In the genomic region with DNA sequence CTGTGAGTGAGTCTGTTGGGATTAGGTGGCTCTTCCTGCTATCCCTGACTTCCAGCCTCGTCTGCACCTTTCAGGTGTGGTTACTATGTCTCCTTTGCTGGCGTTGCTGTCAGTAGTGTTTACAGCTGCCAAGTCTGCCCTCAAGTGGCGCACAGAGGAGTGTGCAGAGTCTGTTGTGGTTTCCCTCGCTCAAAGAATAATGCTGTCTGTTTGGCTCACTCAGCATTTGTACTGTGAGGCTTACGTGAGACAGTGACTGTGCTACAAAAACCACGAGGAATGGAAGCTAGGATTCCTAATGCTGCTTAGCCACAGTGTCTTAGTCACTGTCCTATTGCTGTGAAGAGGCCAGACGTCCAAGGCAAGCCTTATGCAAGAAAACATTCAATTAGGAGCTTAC, we compare ENCODE assay signal across 10 mouse cellular contexts. TPM values are rescaled to one million over a fixed set of nuclear protein-coding genes. Genes with fewer than 3 reads are reported as not detected.
DNase-seq lines count a peak whose midpoint lies in the region; ATAC-seq and TF ChIP-seq lines count a peak whose summit lies in the region.
"Had no signal": no experiment of that assay in that cellular context is flagged by ENCODE, and none has a peak within 500 bp of the region (broad histone marks: within the 10 kb centered on the region; RNA-seq: fewer than 3 reads in every experiment).

No protein-coding gene starts in this region.

- TF ChIP-seq CTCF in layer of hippocampus, adult 2 months (conservative IDR thresholded peaks at IDR 0.05) = peak; percentile 73
- peak; percentile 74 for TF ChIP-seq CTCF in ES-Bruce4 (IDR thresholded peaks at IDR 0.05; ENCODE audit: low read depth, low read length)

- H3K36me3 ChIP-seq in ES-Bruce4 (ENCODE audit: control insufficient read depth, insufficient read depth, low read length, poor library complexity, severe bottlenecking) = peaks cover 32% of the 10 kb centered on the region
- H3K36me3 ChIP-seq in hindbrain, embryonic 13.5 days = peaks cover 11% of the 10 kb centered on the region; the same call in 1 of the 2 replicates
- H3K36me3 ChIP-seq in midbrain, embryonic 15.5 days (replicated peaks) = no peaks in the 10 kb centered on the region
- H3K36me3 ChIP-seq: heart, embryonic 15.5 days had no signal

- H3K27me3 ChIP-seq in ES-Bruce4 (ENCODE audit: control insufficient read depth, insufficient read depth, low read length, poor library complexity, severe bottlenecking) = no peaks in the 10 kb centered on the region
- H3K27me3 ChIP-seq in hindbrain, embryonic 13.5 days = no peaks in the 10 kb centered on the region
- no peaks in the 10 kb centered on the region for H3K27me3 ChIP-seq in midbrain, embryonic 15.5 days (replicated peaks)
- H3K27me3 ChIP-seq: heart, embryonic 15.5 days had no signal

- no peak overlapping the region for H3K4me2 ChIP-seq in hindbrain, embryonic 13.5 days
- no peak overlapping the region for H3K4me2 ChIP-seq in midbrain, embryonic 15.5 days
- H3K4me2 ChIP-seq: heart, embryonic 15.5 days; lung, embryonic 14.5 days had no signal

- DNase-seq in layer of hippocampus, adult 2 months (ENCODE audit: low spot score in 2 of 2) = peak in 1 of 2 experiments; percentile 13
- no peak for DNase-seq in layer of hippocampus, postnatal 14 days (ENCODE audit: low spot score in 2 of 2)
- DNase-seq in urinary bladder, postnatal 14 days (ENCODE audit: low spot score) = no peak
- DNase-seq: lung, embryonic 14.5 days had no signal

- no peak overlapping the region for H3K9ac ChIP-seq in ES-Bruce4 (ENCODE audit: low read depth, poor library complexity, severe bottlenecking)
- no peak overlapping the region for H3K9ac ChIP-seq in hindbrain, embryonic 13.5 days
- H3K9ac ChIP-seq in midbrain, embryonic 15.5 days = no peak overlapping the region
- H3K9ac ChIP-seq: heart, embryonic 15.5 days; lung, embryonic 14.5 days had no signal

- no peak for TF ChIP-seq POLR2A in ES-Bruce4 (IDR thresholded peaks at IDR 0.05; ENCODE audit: insufficient read depth, low read length)

- ATAC-seq in granulocyte monocyte progenitor cell, adult 5-6 weeks (replicated peaks; ENCODE audit: poor library complexity, severe bottlenecking) = peak; percentile 31; the same call in 1 of the 2 replicates
- peak; percentile 79 for ATAC-seq in megakaryocyte-erythroid progenitor cell, adult 5-6 weeks (replicated peaks; ENCODE audit: low FRiP score, low TSS enrichment, poor library complexity, severe bottlenecking)
- no peak for ATAC-seq in hindbrain, embryonic 13.5 days (ENCODE audit: low FRiP score)
- ATAC-seq in midbrain, embryonic 15.5 days (replicated peaks) = no peak

- H3K4me3 ChIP-seq in layer of hippocampus, adult 2 months = no peak overlapping the region
- no peak overlapping the region for H3K4me3 ChIP-seq in ES-Bruce4 (ENCODE audit: low read depth, low read length)
- H3K4me3 ChIP-seq in hindbrain, embryonic 13.5 days = no peak overlapping the region
- no peak overlapping the region for H3K4me3 ChIP-seq in midbrain, embryonic 15.5 days
- H3K4me3 ChIP-seq: heart, embryonic 15.5 days had no signal

- TF ChIP-seq EP300 in ES-Bruce4 (IDR thresholded peaks at IDR 0.05; ENCODE audit: insufficient read depth, low read depth, low read length) = no peak

- 85% methylated on average over 7 of the region's 7 CpGs for WGBS in hindbrain, embryonic 13.5 days
- 82% methylated on average over 7 of the region's 7 CpGs for WGBS in midbrain, embryonic 15.5 days

- H3K27ac ChIP-seq in layer of hippocampus, adult 2 months = no peak overlapping the region
- no peak overlapping the region for H3K27ac ChIP-seq in ES-Bruce4 (ENCODE audit: insufficient read depth, low read length)
- H3K27ac ChIP-seq in hindbrain, embryonic 13.5 days = no peak overlapping the region
- H3K27ac ChIP-seq in midbrain, embryonic 15.5 days = no peak overlapping the region
- H3K27ac ChIP-seq: heart, embryonic 15.5 days had no signal

- H3K4me1 ChIP-seq in ES-Bruce4 (ENCODE audit: control insufficient read depth, insufficient read depth, low read length) = no peaks in the 10 kb centered on the region
- H3K4me1 ChIP-seq in hindbrain, embryonic 13.5 days (replicated peaks) = peaks cover 4% of the 10 kb centered on the region; the same call in 1 of the 2 replicates
- H3K4me1 ChIP-seq in midbrain, embryonic 15.5 days = no peaks in the 10 kb centered on the region

- H3K9me3 ChIP-seq in ES-Bruce4 (replicated peaks; ENCODE audit: control insufficient read depth, insufficient read depth, low read length, poor library complexity, severe bottlenecking) = peaks cover 14% of the 10 kb centered on the region; the same call in 1 of the 2 replicates
- H3K9me3 ChIP-seq in hindbrain, embryonic 13.5 days = no peaks in the 10 kb centered on the region
- no peaks in the 10 kb centered on the region for H3K9me3 ChIP-seq in midbrain, embryonic 15.5 days
- H3K9me3 ChIP-seq: heart, embryonic 15.5 days had no signal

RNA-seq across cellular contexts. Expression of a gene that starts 7.1 kb away (rescaled TPM):
- under 1 TPM; 0.33 to 0.44 TPM for total RNA-seq in layer of hippocampus, adult 2 months (2021)
- total RNA-seq in layer of hippocampus, postnatal 14 days (2021) = under 1 TPM; 0.31 to 0.74 TPM
- polyA plus RNA-seq in ES-Bruce4 (2011; ENCODE audit: insufficient read depth, insufficient read length, low read depth, missing spikeins) = 13.0 and 14.0 TPM in 2 replicates
- total RNA-seq in granulocyte monocyte progenitor cell, adult 5-6 weeks (2014; fragmentation: Nextera tagmentation) = 15.6 and 18.7 TPM in 2 replicates
- 20.5 and 23.0 TPM in 2 replicates for total RNA-seq in granulocyte monocyte progenitor cell, adult 5-6 weeks (2017)
- total RNA-seq in megakaryocyte-erythroid progenitor cell, adult 5-6 weeks (2014; fragmentation: Nextera tagmentation) = 10.9 and 14.4 TPM in 2 replicates
- 12.8 and 14.8 TPM in 2 replicates for total RNA-seq in megakaryocyte-erythroid progenitor cell, adult 5-6 weeks (2017)
- 3.7 and 3.8 TPM in 2 replicates for polyA plus RNA-seq in hindbrain, embryonic 13.5 days (2015; fragmentation: Nextera tagmentation; extraction: Ambion mirVana)
- polyA plus RNA-seq in midbrain, embryonic 15.5 days (2015; fragmentation: Nextera tagmentation; extraction: Ambion mirVana) = 2.2 and 2.6 TPM in 2 replicates

RNA-seq across cellular contexts. Expression of a gene that starts 29.2 kb away (rescaled TPM):
- total RNA-seq in layer of hippocampus, adult 2 months (2021) = 1 to 10 TPM; 2.0 to 3.1 TPM
- total RNA-seq in layer of hippocampus, postnatal 14 days (2021) = 1 to 10 TPM; 1.8 to 3.0 TPM
- 0.42 and 0.55 TPM in 2 replicates for polyA plus RNA-seq in ES-Bruce4 (2011; ENCODE audit: insufficient read depth, insufficient read length, low read depth, missing spikeins)
- not detected in 2 replicates for total RNA-seq in granulocyte monocyte progenitor cell, adult 5-6 weeks (2014; fragmentation: Nextera tagmentation)
- total RNA-seq in granulocyte monocyte progenitor cell, adult 5-6 weeks (2017) = not detected in 2 replicates
- 1.7 TPM in 1 of 2 replicates, not detected in the other for total RNA-seq in megakaryocyte-erythroid progenitor cell, adult 5-6 weeks (2014; fragmentation: Nextera tagmentation)
- total RNA-seq in megakaryocyte-erythroid progenitor cell, adult 5-6 weeks (2017) = not detected in 2 replicates
- polyA plus RNA-seq in hindbrain, embryonic 13.5 days (2015; fragmentation: Nextera tagmentation; extraction: Ambion mirVana) = 0.28 and 0.42 TPM in 2 replicates
- 0.36 and 0.40 TPM in 2 replicates for polyA plus RNA-seq in midbrain, embryonic 15.5 days (2015; fragmentation: Nextera tagmentation; extraction: Ambion mirVana)

RNA-seq across cellular contexts. Expression of a gene that starts 40.6 kb away (rescaled TPM):
- under 1 TPM; 0.15 to 0.20 TPM for total RNA-seq in layer of hippocampus, adult 2 months (2021)
- total RNA-seq in layer of hippocampus, postnatal 14 days (2021) = under 1 TPM; 0.21 to 0.45 TPM
- polyA plus RNA-seq in ES-Bruce4 (2011; ENCODE audit: insufficient read depth, insufficient read length, low read depth, missing spikeins) = 0.29 and 0.78 TPM in 2 replicates
- 0.68 TPM in 1 of 2 replicates, not detected in the other for total RNA-seq in granulocyte monocyte progenitor cell, adult 5-6 weeks (2014; fragmentation: Nextera tagmentation)
- total RNA-seq in granulocyte monocyte progenitor cell, adult 5-6 weeks (2017) = 0.77 TPM in 1 of 2 replicates, not detected in the other
- 0.17 and 0.20 TPM in 2 replicates for total RNA-seq in megakaryocyte-erythroid progenitor cell, adult 5-6 weeks (2014; fragmentation: Nextera tagmentation)
- not detected in 2 replicates for total RNA-seq in megakaryocyte-erythroid progenitor cell, adult 5-6 weeks (2017)
- polyA plus RNA-seq in hindbrain, embryonic 13.5 days (2015; fragmentation: Nextera tagmentation; extraction: Ambion mirVana) = 0.13 and 0.27 TPM in 2 replicates
- polyA plus RNA-seq in midbrain, embryonic 15.5 days (2015; fragmentation: Nextera tagmentation; extraction: Ambion mirVana) = 0.15 and 0.27 TPM in 2 replicates

RNA-seq across cellular contexts. Expression of a gene that starts 45.8 kb away (rescaled TPM):
- total RNA-seq in layer of hippocampus, adult 2 months (2021) = 10 to 100 TPM; 44.6 to 47.5 TPM
- total RNA-seq in layer of hippocampus, postnatal 14 days (2021) = 10 to 100 TPM; 60.6 to 61.9 TPM
- polyA plus RNA-seq in ES-Bruce4 (2011; ENCODE audit: insufficient read depth, insufficient read length, low read depth, missing spikeins) = 51.9 TPM in 2 replicates
- total RNA-seq in granulocyte monocyte progenitor cell, adult 5-6 weeks (2014; fragmentation: Nextera tagmentation) = 71.0 and 77.9 TPM in 2 replicates
- 50.7 and 76.5 TPM in 2 replicates for total RNA-seq in granulocyte monocyte progenitor cell, adult 5-6 weeks (2017)
- 77.1 and 79.8 TPM in 2 replicates for total RNA-seq in megakaryocyte-erythroid progenitor cell, adult 5-6 weeks (2014; fragmentation: Nextera tagmentation)
- 34.1 and 53.7 TPM in 2 replicates for total RNA-seq in megakaryocyte-erythroid progenitor cell, adult 5-6 weeks (2017)
- polyA plus RNA-seq in hindbrain, embryonic 13.5 days (2015; fragmentation: Nextera tagmentation; extraction: Ambion mirVana) = 120 and 136 TPM in 2 replicates
- 116 TPM in 2 replicates for polyA plus RNA-seq in midbrain, embryonic 15.5 days (2015; fragmentation: Nextera tagmentation; extraction: Ambion mirVana)

RNA-seq across cellular contexts. Expression of a gene that starts 45.9 kb away (rescaled TPM):
- 1 to 10 TPM; 9.2 TPM for total RNA-seq in layer of hippocampus, adult 2 months (2021)
- 10 to 100 TPM; 22.1 to 22.9 TPM for total RNA-seq in layer of hippocampus, postnatal 14 days (2021)
- polyA plus RNA-seq in ES-Bruce4 (2011; ENCODE audit: insufficient read depth, insufficient read length, low read depth, missing spikeins) = 36.2 and 37.1 TPM in 2 replicates
- total RNA-seq in granulocyte monocyte progenitor cell, adult 5-6 weeks (2014; fragmentation: Nextera tagmentation) = 10.4 and 19.9 TPM in 2 replicates
- total RNA-seq in granulocyte monocyte progenitor cell, adult 5-6 weeks (2017) = 6.3 and 11.7 TPM in 2 replicates
- 3.8 and 5.6 TPM in 2 replicates for total RNA-seq in megakaryocyte-erythroid progenitor cell, adult 5-6 weeks (2014; fragmentation: Nextera tagmentation)
- total RNA-seq in megakaryocyte-erythroid progenitor cell, adult 5-6 weeks (2017) = 1.2 and 5.5 TPM in 2 replicates
- 180 and 185 TPM in 2 replicates for polyA plus RNA-seq in hindbrain, embryonic 13.5 days (2015; fragmentation: Nextera tagmentation; extraction: Ambion mirVana)
- polyA plus RNA-seq in midbrain, embryonic 15.5 days (2015; fragmentation: Nextera tagmentation; extraction: Ambion mirVana) = 156 and 161 TPM in 2 replicates

Comparison
In these comparisons a context has a peak if more than half of its experiments do, and no peak if none do; other contexts are left out.
1. ATAC-seq: peak in granulocyte monocyte progenitor cell, adult 5-6 weeks (single experiment) and megakaryocyte-erythroid progenitor cell, adult 5-6 weeks (single experiment); none in hindbrain, embryonic 13.5 days (single experiment) and midbrain, embryonic 15.5 days (single experiment).
2. RNA of a gene that starts 7.1 kb away (total RNA-seq): 15.6 to 23.0 TPM in granulocyte monocyte progenitor cell, adult 5-6 weeks and 10.9 to 14.8 TPM in megakaryocyte-erythroid progenitor cell, adult 5-6 weeks; 0.31 to 0.74 TPM in layer of hippocampus, postnatal 14 days and 0.33 to 0.44 TPM in layer of hippocampus, adult 2 months; every median in the first group is over 4 times any median in the second.